Comparison of ENCODE assay signal across 12 mouse cellular contexts in the genomic region with DNA sequence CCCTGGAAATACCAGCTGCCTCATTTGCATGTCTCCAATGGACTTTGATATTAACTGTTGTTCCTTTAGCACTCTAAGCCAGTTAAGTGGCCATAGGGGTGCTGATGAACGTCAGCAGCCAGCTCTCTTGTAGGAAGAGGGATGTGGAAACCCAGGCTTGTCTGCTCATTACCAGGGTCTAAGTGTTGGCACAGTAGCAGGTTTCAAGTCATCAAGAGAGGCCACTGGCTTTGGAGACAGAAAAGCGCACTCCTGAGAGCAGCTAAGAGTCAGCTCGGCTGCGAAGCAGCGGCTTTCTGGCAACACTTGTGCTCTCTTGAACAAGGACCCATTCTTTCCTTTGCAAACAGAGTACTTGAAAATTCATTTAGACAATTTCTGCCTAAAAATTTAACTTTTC.
A peak's percentile ranks its signal among the peaks of the same experiment; 100 is the strongest.
DNase-seq lines count a peak whose midpoint lies in the region; ATAC-seq and TF ChIP-seq lines count a peak whose summit lies in the region.
"Had no signal": no experiment of that assay in that cellular context is flagged by ENCODE, and none has a peak within 500 bp of the region (broad histone marks: within the 10 kb centered on the region; RNA-seq: fewer than 3 reads in every experiment).

No protein-coding gene starts in this region.

- peak; percentile 48; the same call in 1 of the 2 replicates for TF ChIP-seq EP300 in lung, postnatal 0 days (IDR thresholded peaks at IDR 0.05)

- H3K9me3 ChIP-seq in heart, embryonic 10.5 days: no peaks in the 10 kb centered on the region
- no peaks in the 10 kb centered on the region for H3K9me3 ChIP-seq in hindbrain, postnatal 0 days (ENCODE audit: low read length)
- H3K9me3 ChIP-seq in lung, postnatal 0 days (ENCODE audit: low read length): no peaks in the 10 kb centered on the region
- H3K9me3 ChIP-seq: midbrain, embryonic 12.5 days had no signal

- H3K27me3 ChIP-seq in heart, embryonic 10.5 days (ENCODE audit: insufficient read depth, poor library complexity, severe bottlenecking): no peaks in the 10 kb centered on the region
- no peaks in the 10 kb centered on the region for H3K27me3 ChIP-seq in hindbrain, postnatal 0 days (ENCODE audit: insufficient read depth, low read length)
- H3K27me3 ChIP-seq in lung, postnatal 0 days (replicated peaks; ENCODE audit: insufficient read depth, low read length): peaks cover 3% of the 10 kb centered on the region

- ATAC-seq in hindbrain, postnatal 0 days: peak; percentile 58
- ATAC-seq in lung, postnatal 0 days: peak; percentile 81
- ATAC-seq in granulocyte monocyte progenitor cell, adult 5-6 weeks (replicated peaks; ENCODE audit: poor library complexity, severe bottlenecking): no peak
- no peak for ATAC-seq in cerebellum, adult (ENCODE audit: insufficient number of reproducible peaks, low FRiP score, low TSS enrichment)
- ATAC-seq: intestine, postnatal 0 days had no signal

- no peak overlapping the region for H3K9ac ChIP-seq in hindbrain, postnatal 0 days (replicated peaks; ENCODE audit: low read length)
- no peak overlapping the region for H3K9ac ChIP-seq in lung, postnatal 0 days (replicated peaks; ENCODE audit: low read depth)
- H3K9ac ChIP-seq: midbrain, embryonic 12.5 days had no signal

- no peak overlapping the region for H3K27ac ChIP-seq in heart, embryonic 10.5 days
- no peak overlapping the region; the same call in 1 of the 2 replicates for H3K27ac ChIP-seq in hindbrain, postnatal 0 days
- no peak overlapping the region for H3K27ac ChIP-seq in lung, postnatal 0 days (ENCODE audit: low read length)
- H3K27ac ChIP-seq: midbrain, embryonic 12.5 days had no signal

- DNase-seq in cerebellum, postnatal 10 days: peak; percentile 59 to 61
- DNase-seq in cerebellum, postnatal 14 days: no peak
- peak; percentile 14 to 25 for DNase-seq in heart, postnatal 10 days
- DNase-seq in heart, embryonic 10.5 days (ENCODE audit: low spot score): no peak
- peak; percentile 57 for DNase-seq in hindbrain, postnatal 0 days (ENCODE audit: low spot score)
- DNase-seq in lung, postnatal 0 days (ENCODE audit: low spot score): peak; percentile 80
- DNase-seq: cerebellum, postnatal 36 days; right cerebral cortex, adult 18-20 months had no signal

- no peak for TF ChIP-seq CTCF in hindbrain, postnatal 0 days (IDR thresholded peaks at IDR 0.05; ENCODE audit: low read depth)
- no peak for TF ChIP-seq CTCF in lung, postnatal 0 days (IDR thresholded peaks at IDR 0.05)

- peaks cover 20% of the 10 kb centered on the region for H3K4me1 ChIP-seq in heart, embryonic 10.5 days
- peaks cover 23% of the 10 kb centered on the region for H3K4me1 ChIP-seq in hindbrain, postnatal 0 days (ENCODE audit: insufficient read depth, low read length)
- H3K4me1 ChIP-seq in lung, postnatal 0 days (ENCODE audit: insufficient read depth, low read depth, low read length): no peaks in the 10 kb centered on the region

- 45% methylated on average over 5 of the region's 5 CpGs for WGBS in heart, embryonic 10.5 days
- 33% methylated on average over 5 of the region's 5 CpGs for WGBS in hindbrain, postnatal 0 days
- WGBS in lung, postnatal 0 days: 54% methylated on average over 5 of the region's 5 CpGs

- H3K4me2 ChIP-seq in hindbrain, postnatal 0 days (ENCODE audit: low read depth, low read length): no peak overlapping the region
- no peak overlapping the region for H3K4me2 ChIP-seq in lung, postnatal 0 days (replicated peaks; ENCODE audit: low read depth, low read length)
- H3K4me2 ChIP-seq: midbrain, embryonic 12.5 days had no signal

- H3K4me3 ChIP-seq in heart, embryonic 10.5 days: no peak overlapping the region
- no peak overlapping the region for H3K4me3 ChIP-seq in hindbrain, postnatal 0 days (ENCODE audit: low read length)
- H3K4me3 ChIP-seq in lung, postnatal 0 days (ENCODE audit: low read depth, low read length): no peak overlapping the region
- H3K4me3 ChIP-seq: midbrain, embryonic 12.5 days had no signal

- intact Hi-C loops in heart, postnatal 10 days (cut with DNase I): no loop called here

- no peaks in the 10 kb centered on the region for H3K36me3 ChIP-seq in heart, embryonic 10.5 days
- no peaks in the 10 kb centered on the region for H3K36me3 ChIP-seq in hindbrain, postnatal 0 days (ENCODE audit: insufficient read depth, low read length)
- H3K36me3 ChIP-seq in lung, postnatal 0 days (ENCODE audit: insufficient read depth, low read length): no peaks in the 10 kb centered on the region
- H3K36me3 ChIP-seq: midbrain, embryonic 12.5 days had no signal

Comparison
In these comparisons a context has a peak if more than half of its experiments do, and no peak if none do; other contexts are left out.
1. DNase-seq: peak in cerebellum, postnatal 10 days (2 of 2), heart, postnatal 10 days (2 of 2), hindbrain, postnatal 0 days (single experiment) and lung, postnatal 0 days (single experiment); none in cerebellum, postnatal 14 days (0 of 2) and heart, embryonic 10.5 days (single experiment).
2. ATAC-seq: peak in hindbrain, postnatal 0 days (single experiment) and lung, postnatal 0 days (single experiment); none in granulocyte monocyte progenitor cell, adult 5-6 weeks (single experiment) and cerebellum, adult (single experiment).